ENCODE assay signal across 25 mouse cellular contexts in genomic region chr6:93082205-93082604, GRCm38 (mm10).
"Had no signal": no experiment of that assay in that cellular context is flagged by ENCODE, and none has a peak within 500 bp of the region (broad histone marks: within the 10 kb centered on the region; RNA-seq: fewer than 3 reads in every experiment).

No protein-coding gene starts in this region.

- H3K4me1 ChIP-seq: heart, embryonic 10.5 days; heart, embryonic 12.5 days; hindbrain, embryonic 12.5 days; limb, embryonic 10.5 days; limb, embryonic 12.5 days had no signal

- H3K36me3 ChIP-seq: heart, embryonic 10.5 days; heart, embryonic 12.5 days; hindbrain, embryonic 10.5 days; hindbrain, embryonic 12.5 days; intestine, embryonic 15.5 days; kidney, embryonic 15.5 days; limb, embryonic 10.5 days; limb, embryonic 12.5 days had no signal

- H3K27me3 ChIP-seq: heart, embryonic 12.5 days; hindbrain, embryonic 12.5 days; intestine, embryonic 15.5 days; kidney, embryonic 15.5 days; limb, embryonic 12.5 days had no signal

- H3K9ac ChIP-seq: heart, embryonic 12.5 days; hindbrain, embryonic 12.5 days; hindbrain, embryonic 14.5 days; intestine, embryonic 15.5 days; kidney, embryonic 15.5 days; limb, embryonic 12.5 days had no signal

- ATAC-seq: forebrain, embryonic 16.5 days; hindbrain, embryonic 16.5 days; inflammation-experienced regulatory T-cells, adult 6 months; intestine, embryonic 15.5 days had no signal

- H3K27ac ChIP-seq: gastrocnemius, adult 2 months; heart, embryonic 10.5 days; hindbrain, embryonic 10.5 days; hindbrain, embryonic 12.5 days; hindbrain, embryonic 14.5 days; layer of hippocampus, adult 2 months; left cerebral cortex, adult 2 months; limb, embryonic 10.5 days; limb, embryonic 12.5 days had no signal

- H3K4me3 ChIP-seq: gastrocnemius, adult 2 months; heart, embryonic 10.5 days; heart, embryonic 12.5 days; hindbrain, embryonic 10.5 days; hindbrain, embryonic 12.5 days; intestine, embryonic 15.5 days; kidney, embryonic 15.5 days; layer of hippocampus, adult 2 months; left cerebral cortex, adult 2 months; limb, embryonic 10.5 days; limb, embryonic 12.5 days had no signal

- H3K4me2 ChIP-seq: heart, embryonic 12.5 days; hindbrain, embryonic 12.5 days; hindbrain, embryonic 14.5 days; intestine, embryonic 15.5 days; kidney, embryonic 15.5 days; limb, embryonic 12.5 days had no signal

- DNase-seq: gastrocnemius, adult 2 months; gastrocnemius, postnatal 10 days; gastrocnemius, postnatal 25 days; heart, adult 18-20 months; heart, postnatal 10 days; heart, postnatal 4 days; kidney, adult 18-20 months; kidney, adult 9 months; kidney, postnatal 10 days; kidney, postnatal 25 days; kidney, postnatal 4 days had no signal

- H3K9me3 ChIP-seq: heart, embryonic 10.5 days; heart, embryonic 12.5 days; hindbrain, embryonic 10.5 days; hindbrain, embryonic 12.5 days; intestine, embryonic 15.5 days; kidney, embryonic 15.5 days; limb, embryonic 10.5 days; limb, embryonic 12.5 days had no signal
